Mouse (Mus musculus) myocyte (in vitro differentiated cells): ENCODE measurements around the gene Zan.

Source experiments
- CEBPB ChIP-seq: IDR thresholded peaks from 2 replicates; pipeline ENCODE4 v1.6.1; 2011; ENCODE audit warnings: mild to moderate bottlenecking, moderate library complexity; ENCODE audit not compliant: poor library complexity, insufficient read depth, severe bottlenecking
- E2F4 ChIP-seq: IDR thresholded peaks from one replicate; pipeline ENCODE4 v1.6.1; 2011; ENCODE audit warnings: mild to moderate bottlenecking, control low read depth, moderate library complexity; ENCODE audit not compliant: insufficient read depth
- MAX ChIP-seq: IDR thresholded peaks from one replicate; pipeline ENCODE4 v1.6.1; 2011; ENCODE audit warnings: low read depth, mild to moderate bottlenecking, control low read depth
- MYOD1 ChIP-seq, 3 experiments: IDR thresholded peaks; one replicate each; pipeline ENCODE4 v1.6.1; 2011; ENCODE audit warnings: control low read depth in 2 of 3, low read depth in 2 of 3, mild to moderate bottlenecking in 2 of 3, moderate library complexity in 1 of 3; ENCODE audit not compliant: insufficient read length in 2 of 3, control insufficient read depth in 1 of 3
- POLR2A ChIP-seq: IDR thresholded peaks from one replicate; pipeline ENCODE4 v1.6.1; 2011; ENCODE audit warnings: low read depth, mild to moderate bottlenecking, control low read depth, moderate library complexity; ENCODE audit not compliant: insufficient read length
- POLR2AphosphoS2 ChIP-seq: IDR thresholded peaks from one replicate; pipeline ENCODE4 v1.6.1; 2011; ENCODE audit warnings: low read depth, control low read depth; ENCODE audit not compliant: insufficient read length
- SRF ChIP-seq: IDR thresholded peaks from one replicate; pipeline ENCODE4 v1.6.1; 2011; ENCODE audit warnings: low read depth; ENCODE audit not compliant: control insufficient read depth, insufficient read length
- TCF12 ChIP-seq: IDR thresholded peaks from one replicate; pipeline ENCODE4 v1.6.1; 2011; ENCODE audit warnings: mild to moderate bottlenecking, control low read depth; ENCODE audit not compliant: poor library complexity, insufficient read depth, severe bottlenecking
- TCF3 ChIP-seq: IDR thresholded peaks from one replicate; pipeline ENCODE4 v1.6.1; 2011; ENCODE audit warnings: low read depth, control low read depth; ENCODE audit not compliant: insufficient read length
- USF1 ChIP-seq: IDR thresholded peaks from one replicate; pipeline ENCODE4 v1.6.1; 2011; ENCODE audit warnings: low read depth, mild to moderate bottlenecking, control low read depth, moderate library complexity

DNA sequence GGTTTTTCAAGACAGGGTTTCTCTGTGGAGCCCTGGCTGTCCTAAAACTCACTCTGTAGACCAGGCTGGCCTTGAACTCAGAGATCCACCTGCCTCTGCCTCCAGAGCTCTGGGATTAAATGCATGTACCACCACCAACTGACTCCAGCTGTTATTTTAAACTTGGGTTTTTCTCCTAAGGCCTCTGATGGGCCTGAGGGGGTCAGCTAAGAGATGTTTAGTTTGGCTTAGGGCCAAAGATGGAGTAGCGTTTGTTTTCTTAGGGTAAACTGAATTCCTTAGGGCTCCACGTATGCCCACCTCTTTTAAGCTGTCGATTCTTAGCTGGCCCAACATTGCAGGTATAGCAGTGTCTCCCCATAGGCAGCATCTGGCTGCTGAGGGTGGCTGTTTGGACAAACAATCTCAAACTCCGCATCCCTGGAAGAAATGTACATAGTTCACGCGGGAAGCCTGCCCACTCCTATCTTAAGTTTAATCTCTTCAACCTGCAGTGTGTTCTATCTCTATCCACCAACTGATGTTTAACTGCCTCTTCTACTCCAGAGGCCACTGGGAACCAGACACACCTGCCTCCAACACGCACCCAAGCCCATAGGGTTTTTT, 134.4 kb downstream of the Zan start:
- TF ChIP-seq E2F4 (no peak), POLR2A (no peak), USF1 (no peak), MYOD1 (IDR thresholded peaks at IDR 0.05; ENCODE audit: control insufficient read depth in 1 of 3, insufficient read length in 2 of 3, low read depth in 2 of 3) (no peak), MAX (no peak), TCF3 (no peak), SRF (no peak), TCF12 (no peak), CEBPB (no peak), POLR2AphosphoS2 (no peak)
